Mouse (Mus musculus) megakaryocyte, embryonic 14.5 days (primary cell): ENCODE data around the gene Rassf6. TPM values are rescaled to one million over a fixed set of nuclear protein-coding genes. Genes with fewer than 3 reads are reported as not detected.

Experiments used
- H3K27me3 ChIP-seq: replicated peaks from 2 replicates; pipeline ENCODE3; 2012; ENCODE audit warnings: inconsistent platforms
- H3K36me3 ChIP-seq: replicated peaks from 2 replicates; pipeline ENCODE3; 2012; ENCODE audit warnings: low read length, inconsistent platforms, mixed read lengths
- H3K4me1 ChIP-seq: 2 replicates; pipeline ENCODE4 v1.6.1; 2012; ENCODE audit warnings: inconsistent platforms
- H3K4me3 ChIP-seq: replicated peaks from 2 replicates; pipeline ENCODE3; 2012; ENCODE audit warnings: moderate library complexity, mild to moderate bottlenecking, inconsistent platforms
- H3K9me3 ChIP-seq: 2 replicates; pipeline ENCODE4 v1.6.1; 2012; ENCODE audit warnings: inconsistent platforms
- FLI1 ChIP-seq: IDR thresholded peaks from 2 replicates; pipeline ENCODE4 v1.6.1; 2012; ENCODE audit warnings: low read length, inconsistent platforms, mixed read lengths
- GATA1 ChIP-seq: IDR thresholded peaks from 3 replicates; pipeline ENCODE4 v1.6.1; 2012; ENCODE audit warnings: mixed read lengths, low read length, inconsistent platforms, borderline replicate concordance
- polyA plus RNA-seq: library from polyadenylated mRNA; stranded (reverse); fragments of >175 nt; gene quantifications from 2 replicates; pipeline ENCODE4 v1.2.3, GENCODE M21; 2012; ENCODE audit warnings: low replicate concordance; ENCODE audit not compliant: insufficient read depth

The Rassf6 gene
- polyA plus RNA-seq, 1 experiment: not detected

DNA sequence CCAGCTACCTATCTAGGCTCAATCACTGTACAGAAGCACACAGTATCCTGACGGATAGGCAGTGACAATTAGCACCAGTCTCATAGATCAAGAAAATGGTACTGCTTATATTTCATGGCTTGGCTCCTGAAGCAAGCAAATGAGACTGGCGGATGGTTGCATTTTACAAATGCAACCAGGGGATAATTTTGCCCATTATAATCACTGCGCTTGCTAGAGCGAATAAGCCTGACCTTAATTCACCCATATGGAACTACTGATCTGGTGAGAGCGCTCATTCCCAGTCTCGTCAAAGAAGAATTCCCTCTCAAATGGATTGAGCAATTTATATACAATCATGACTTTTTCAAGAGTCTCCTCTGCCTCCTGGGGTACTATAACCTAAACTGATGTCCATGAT, 16.2 kb upstream of the Rassf6 start:
- Histone ChIP-seq H3K27me3 (no peaks in the 10 kb centered on the region), H3K9me3 (no peaks in the 10 kb centered on the region), H3K4me3 (no peak overlapping the region), H3K36me3 (no peaks in the 10 kb centered on the region), H3K4me1 (peaks cover 44% of the 10 kb centered on the region)
- TF ChIP-seq GATA1: no peak
- TF ChIP-seq FLI1: no peak

DNA sequence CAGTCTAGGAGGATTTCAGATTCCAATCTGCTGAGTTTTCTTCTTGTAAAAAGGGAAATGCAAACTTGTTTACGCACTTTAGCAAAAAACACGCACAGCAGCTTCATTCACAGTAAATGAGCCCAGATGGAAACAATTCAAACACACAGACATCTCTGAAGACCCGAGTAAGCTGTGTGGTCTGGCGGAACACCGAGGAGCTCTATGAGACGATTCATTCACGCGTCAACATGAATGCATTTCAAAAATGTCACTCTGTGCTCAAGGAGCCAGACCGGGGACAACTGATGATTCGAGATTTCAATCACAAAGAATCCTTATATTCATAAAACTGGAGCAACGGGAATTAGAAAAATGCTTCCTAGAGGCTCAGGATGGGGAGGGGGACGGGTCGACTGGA, 15.4 kb upstream of the Rassf6 start:
- Histone ChIP-seq H3K9me3 (no peaks in the 10 kb centered on the region), H3K36me3 (no peaks in the 10 kb centered on the region), H3K27me3 (no peaks in the 10 kb centered on the region), H3K4me3 (no peak overlapping the region), H3K4me1 (peaks cover 36% of the 10 kb centered on the region)
- TF ChIP-seq GATA1 (no peak), FLI1 (no peak)

GRCm38 (mm10) chr5:90654798-90655197, 14.3 kb upstream of the Rassf6 start:
- Histone ChIP-seq H3K27me3 (no peaks in the 10 kb centered on the region), H3K4me1 (peaks cover 25% of the 10 kb centered on the region), H3K4me3 (no peak overlapping the region), H3K36me3 (no peaks in the 10 kb centered on the region), H3K9me3 (no peaks in the 10 kb centered on the region)
- TF ChIP-seq FLI1 (no peak), GATA1 (no peak)

DNA sequence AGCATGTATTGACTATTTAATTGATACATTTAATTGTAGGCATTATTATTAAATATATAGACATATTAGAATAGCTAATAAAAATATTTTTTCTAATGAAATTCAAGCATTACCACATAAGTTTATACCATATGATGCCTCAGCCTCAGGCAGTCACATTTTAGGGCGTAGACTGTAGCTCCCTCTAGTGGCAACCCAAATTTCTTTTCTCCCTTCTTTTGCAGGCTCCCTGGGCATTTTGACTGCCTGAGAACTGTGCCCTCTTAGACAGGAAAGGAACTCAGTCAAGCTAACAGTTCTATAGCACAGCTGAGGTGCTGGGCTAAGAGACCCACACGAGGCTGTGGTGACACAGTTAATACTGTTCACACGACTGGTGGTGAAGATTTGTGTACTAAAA, 12.3 kb upstream of the Rassf6 start:
- no peak overlapping the region for H3K4me3 ChIP-seq
- H3K36me3 ChIP-seq: no peaks in the 10 kb centered on the region
- TF ChIP-seq GATA1 (no peak), FLI1 (no peak)
- no peaks in the 10 kb centered on the region for H3K9me3 ChIP-seq
- peaks cover 29% of the 10 kb centered on the region for H3K4me1 ChIP-seq
- peaks cover 6% of the 10 kb centered on the region for H3K27me3 ChIP-seq

GRCm38 (mm10) chr5:90650466-90651150, 10.2 kb upstream of the Rassf6 start:
- Histone ChIP-seq H3K9me3 (no peaks in the 10 kb centered on the region), H3K4me1 (peaks cover 39% of the 10 kb centered on the region), H3K4me3 (no peak overlapping the region), H3K27me3 (peaks cover 13% of the 10 kb centered on the region), H3K36me3 (no peaks in the 10 kb centered on the region)
- no peak for TF ChIP-seq FLI1
- TF ChIP-seq GATA1: no peak

- no peak for TF ChIP-seq GATA1
- TF ChIP-seq FLI1: no peak
- peaks cover 31% of the 10 kb centered on the region for H3K4me1 ChIP-seq
Observed at GRCm38 (mm10) chr5:90647473-90647872, 7.0 kb upstream of the Rassf6 start.

GRCm38 (mm10) chr5:90646398-90646797, 5.9 kb upstream of the Rassf6 start:
- TF ChIP-seq FLI1: no peak
- no peak for TF ChIP-seq GATA1
- Histone ChIP-seq H3K4me3 (no peak overlapping the region), H3K27me3 (peaks cover 13% of the 10 kb centered on the region), H3K4me1 (peaks cover 28% of the 10 kb centered on the region), H3K9me3 (no peaks in the 10 kb centered on the region), H3K36me3 (no peaks in the 10 kb centered on the region)

More at GRCm38 (mm10) chr5:90647473-90647872, 7.0 kb upstream of the Rassf6 start:
- no peaks in the 10 kb centered on the region for H3K9me3 ChIP-seq
- peaks cover 13% of the 10 kb centered on the region for H3K27me3 ChIP-seq
- no peak overlapping the region for H3K4me3 ChIP-seq
- H3K36me3 ChIP-seq: no peaks in the 10 kb centered on the region

GRCm38 (mm10) chr5:90645579-90645978, 5.1 kb upstream of the Rassf6 start:
- Histone ChIP-seq H3K4me3 (no peak overlapping the region), H3K9me3 (no peaks in the 10 kb centered on the region), H3K4me1 (peaks cover 35% of the 10 kb centered on the region), H3K36me3 (no peaks in the 10 kb centered on the region), H3K27me3 (peaks cover 14% of the 10 kb centered on the region)
- TF ChIP-seq GATA1 (no peak), FLI1 (no peak)

GRCm38 (mm10) chr5:90641218-90641610, 757 bp upstream of the Rassf6 start:
- TF ChIP-seq FLI1: no peak
- Histone ChIP-seq H3K4me1 (peaks cover 36% of the 10 kb centered on the region), H3K4me3 (no peak overlapping the region), H3K27me3 (peaks cover 7% of the 10 kb centered on the region), H3K36me3 (no peaks in the 10 kb centered on the region), H3K9me3 (no peaks in the 10 kb centered on the region)

GRCm38 (mm10) chr5:90634885-90635284, 5.6 kb downstream of the Rassf6 start:
- Histone ChIP-seq H3K4me3 (no peak overlapping the region), H3K36me3 (no peaks in the 10 kb centered on the region), H3K9me3 (no peaks in the 10 kb centered on the region), H3K4me1 (peaks cover 18% of the 10 kb centered on the region), H3K27me3 (peaks cover 5% of the 10 kb centered on the region)
- no peak for TF ChIP-seq FLI1
- no peak for TF ChIP-seq GATA1
